Mouse (Mus musculus): Measurements from ENCODE around the gene Tbc1d8.

The Tbc1d8 gene

DNA sequence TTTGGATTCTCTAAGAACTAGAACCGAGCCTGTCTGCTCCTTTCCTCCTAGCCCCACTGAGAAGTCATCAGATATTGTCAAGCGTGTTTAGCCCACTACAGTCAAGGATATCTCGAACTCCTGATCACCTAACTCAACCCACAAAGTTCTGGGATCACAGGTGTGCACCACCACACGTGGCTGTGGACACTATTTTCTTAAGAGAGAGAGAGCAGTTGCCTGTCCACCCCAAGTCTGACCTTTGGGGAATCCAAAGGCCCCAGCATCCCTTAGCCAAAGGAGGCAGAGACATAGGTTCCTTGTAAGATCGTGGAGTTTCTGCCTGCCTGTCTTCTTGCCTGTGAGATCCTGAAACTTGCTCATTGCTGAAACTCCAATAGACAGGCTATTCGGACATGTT, 111.5 kb downstream of the Tbc1d8 start:
- no peak for DNase-seq (ENCODE audit: low read depth, low spot score)

DNA sequence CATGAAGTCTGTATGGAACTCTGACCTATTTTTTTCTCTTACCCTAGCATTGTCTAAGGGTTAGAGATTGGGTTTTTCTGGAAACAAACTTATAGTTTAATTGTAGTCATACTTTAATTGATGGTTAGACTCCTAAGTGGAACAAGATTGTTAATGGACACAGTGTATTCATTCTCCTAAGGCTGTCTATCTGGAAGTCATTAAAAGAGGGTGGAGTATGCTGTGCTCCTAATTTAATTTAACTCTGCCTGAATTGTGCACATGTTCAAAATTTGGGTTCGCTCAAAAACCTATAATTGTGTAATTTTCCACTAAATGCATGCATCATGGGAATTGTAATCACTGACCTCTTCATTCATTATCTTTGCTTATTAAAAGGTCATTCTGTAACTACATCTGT, 113.0 kb downstream of the Tbc1d8 start:
- DNase-seq (ENCODE audit: low read depth, low spot score), result no peak

DNA sequence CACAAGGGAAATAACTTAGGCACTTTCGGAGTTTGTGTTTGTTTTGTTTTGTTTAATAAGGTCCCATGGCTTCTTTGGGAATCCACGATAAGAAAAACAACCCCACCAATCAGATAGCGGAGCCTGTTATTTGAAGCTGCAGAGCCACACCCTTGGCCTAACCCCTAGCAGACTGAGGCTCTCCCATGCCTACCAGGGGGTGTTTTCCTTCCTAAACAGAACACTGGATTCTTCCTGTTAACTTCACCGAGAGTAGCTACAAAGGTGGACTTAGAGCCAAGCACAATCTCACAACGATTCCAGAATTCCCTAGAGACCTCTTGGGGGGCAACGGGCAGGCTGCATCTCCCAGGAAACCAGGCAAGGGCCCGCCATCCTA, 116.1 kb downstream of the Tbc1d8 start:
- DNase-seq (ENCODE audit: low read depth, low spot score), result no peak

DNA sequence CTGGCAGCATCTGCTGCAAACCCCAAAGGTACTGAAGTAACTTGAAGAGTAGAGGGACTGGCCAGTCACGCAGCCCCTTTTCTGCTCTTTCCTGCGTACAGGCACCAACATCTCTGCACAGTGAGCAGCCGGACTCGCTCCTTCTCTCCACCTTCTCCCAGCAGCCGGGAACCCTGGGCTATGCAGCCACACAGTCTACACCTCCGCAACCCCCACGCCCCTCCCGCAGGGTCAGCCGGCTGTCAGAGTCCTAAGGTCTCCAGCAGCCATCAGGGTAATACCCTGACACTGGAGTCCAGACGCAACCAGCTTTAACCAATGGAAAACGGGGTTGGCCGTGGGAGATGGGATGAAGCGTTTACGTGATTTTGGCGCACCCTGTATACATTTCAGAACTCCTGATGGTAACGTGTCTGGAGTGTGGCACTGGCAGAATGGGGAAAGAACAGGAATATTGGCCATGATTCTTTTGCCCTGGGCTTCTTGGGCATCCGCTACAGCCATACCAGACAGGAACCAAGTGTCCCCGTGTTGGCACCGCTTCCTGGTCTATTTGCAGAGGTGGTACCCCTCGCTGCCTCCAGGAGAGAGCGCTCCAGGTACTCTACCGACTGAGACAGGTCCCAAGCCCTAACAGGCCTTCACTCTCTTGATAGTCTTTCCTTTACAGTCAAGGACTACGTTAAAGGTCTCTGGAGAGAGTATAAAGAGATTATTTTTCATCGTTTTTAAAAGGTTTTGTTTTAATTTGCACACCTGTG, 116.6 kb downstream of the Tbc1d8 start:
- DNase-seq (ENCODE audit: low read depth, low spot score), result no peak

DNA sequence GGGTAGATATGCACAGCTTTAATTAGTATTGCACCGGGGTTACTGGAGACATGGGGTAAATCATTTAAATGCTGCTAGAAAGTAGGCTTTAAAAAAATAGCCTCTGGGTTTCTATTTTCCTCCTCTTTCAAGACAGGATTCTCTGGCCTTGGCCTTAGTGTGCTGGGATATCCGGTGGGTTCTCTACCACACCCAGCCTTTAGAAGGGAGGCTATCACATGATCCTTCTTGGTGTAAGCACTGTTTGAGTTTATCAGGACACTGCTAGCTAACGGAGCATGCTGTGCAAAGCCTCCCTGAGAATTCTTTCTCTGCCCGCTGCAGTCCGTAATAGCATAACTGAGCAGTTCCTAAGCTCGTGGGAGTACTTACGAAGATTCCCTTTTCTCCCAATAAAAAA, 129.1 kb downstream of the Tbc1d8 start:
- no peak for DNase-seq (ENCODE audit: low read depth, low spot score)

DNA sequence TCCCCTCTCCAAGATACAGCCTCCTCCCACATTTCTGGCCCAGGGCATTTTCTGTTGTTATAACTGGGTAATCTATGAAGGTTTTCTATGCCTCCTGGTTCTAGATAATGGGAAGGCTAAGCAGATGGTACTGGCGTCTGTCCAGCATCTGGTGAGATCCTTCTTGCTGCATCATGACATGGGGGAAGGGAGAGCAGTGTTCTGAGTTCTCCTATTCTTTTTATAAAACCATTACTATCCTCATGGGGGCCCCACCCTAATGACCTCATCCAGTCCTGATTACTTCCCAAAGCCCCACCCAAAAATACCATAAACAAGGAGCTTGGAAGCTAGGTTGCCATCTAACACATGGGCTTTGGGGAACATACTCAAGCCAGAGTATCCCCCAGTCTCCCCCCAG, 129.6 kb downstream of the Tbc1d8 start:
- no peak for DNase-seq (ENCODE audit: low read depth, low spot score)

DNA sequence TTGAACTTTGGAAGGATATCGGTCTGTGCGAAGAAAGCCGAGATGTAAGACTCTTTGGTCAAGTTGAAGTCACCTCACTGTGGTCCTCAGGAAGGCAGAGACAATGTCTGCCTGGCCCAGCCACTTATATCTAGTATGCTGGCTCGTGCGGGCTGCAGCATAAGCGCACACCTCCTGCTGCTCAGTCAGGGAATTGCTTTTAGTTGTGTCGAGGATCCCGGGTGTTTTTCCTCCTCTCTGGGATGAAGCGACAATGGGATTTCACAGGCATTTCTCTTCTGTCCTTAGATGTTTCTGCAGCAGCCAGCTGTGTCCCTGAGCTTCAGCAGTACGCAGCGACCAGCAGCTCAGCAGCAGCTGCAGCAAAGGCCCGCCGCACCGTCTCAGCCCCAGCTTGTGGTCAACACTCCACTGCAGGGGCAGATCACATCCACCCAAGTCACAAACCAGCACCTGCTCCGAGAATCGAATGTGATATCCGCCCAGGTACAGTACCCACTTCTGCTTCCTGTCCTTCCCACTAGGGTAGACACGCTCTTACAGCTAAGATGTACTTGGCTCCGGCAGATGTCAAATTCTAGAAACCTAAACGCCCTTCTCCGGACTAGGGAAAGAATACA, 133.5 kb downstream of the Tbc1d8 start:
- peak; percentile 12 for DNase-seq (ENCODE audit: low read depth, low spot score)

DNA sequence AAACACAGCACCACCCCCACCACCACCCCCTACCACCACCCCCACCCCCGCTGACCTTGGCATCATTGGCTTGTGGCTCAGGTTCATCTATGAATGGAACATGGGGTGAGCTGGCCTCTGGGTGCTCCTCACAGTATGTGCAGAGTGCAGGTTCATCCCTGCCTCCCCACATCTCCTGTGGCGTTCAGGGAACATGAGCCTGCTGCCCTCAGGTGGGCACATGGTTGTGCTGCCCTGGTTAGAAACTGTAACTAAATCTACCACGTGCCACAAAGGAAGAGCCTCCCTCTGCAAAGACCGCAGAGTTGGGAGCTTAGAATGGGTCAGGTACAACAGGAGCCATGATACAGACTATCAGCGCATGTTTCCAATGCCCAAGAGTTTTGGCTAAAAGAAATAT, 135.3 kb downstream of the Tbc1d8 start:
- DNase-seq (ENCODE audit: low read depth, low spot score), result no peak

DNA sequence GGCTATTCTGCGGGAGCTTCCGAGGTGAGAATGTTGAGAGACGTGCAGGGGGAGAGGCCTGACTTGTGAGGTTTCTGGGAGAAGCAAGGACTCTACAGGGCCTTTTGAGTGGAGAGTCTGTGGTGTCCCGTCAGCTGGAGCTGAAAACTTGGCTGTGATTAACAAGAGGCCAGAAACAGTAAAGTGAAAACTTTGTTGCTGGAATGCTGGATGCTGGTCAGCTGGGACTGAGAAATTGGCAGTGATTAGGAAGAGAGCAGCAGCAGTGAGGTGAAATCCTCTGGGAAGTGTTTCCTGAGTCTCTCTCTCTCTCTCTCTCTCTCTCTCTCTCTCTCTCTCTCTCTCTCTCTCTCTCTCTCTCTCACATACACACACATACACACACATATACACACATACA, 136.7 kb downstream of the Tbc1d8 start:
- DNase-seq (ENCODE audit: low read depth, low spot score), result no peak

DNA sequence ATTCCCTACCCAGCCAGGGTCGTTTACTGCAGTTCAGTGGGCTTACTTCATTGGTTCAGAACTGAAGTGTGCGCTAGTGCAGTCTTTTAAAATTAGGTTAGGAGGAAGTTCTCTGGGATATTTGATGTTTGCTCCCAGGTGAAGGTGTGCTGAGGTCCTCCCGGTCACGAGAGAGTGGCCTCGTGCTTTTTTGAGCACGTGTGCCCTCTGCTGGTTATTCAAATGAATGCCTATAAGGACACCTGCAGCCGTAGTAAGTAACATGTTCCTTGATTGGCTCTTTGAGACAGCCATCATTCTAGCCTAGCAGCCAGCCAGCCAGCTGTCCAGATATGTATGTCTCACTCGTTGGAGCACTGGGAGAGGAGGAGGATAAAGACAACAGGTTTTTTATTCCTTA, 137.9 kb downstream of the Tbc1d8 start:
- DNase-seq (ENCODE audit: low read depth, low spot score), result peak; percentile 61

DNA sequence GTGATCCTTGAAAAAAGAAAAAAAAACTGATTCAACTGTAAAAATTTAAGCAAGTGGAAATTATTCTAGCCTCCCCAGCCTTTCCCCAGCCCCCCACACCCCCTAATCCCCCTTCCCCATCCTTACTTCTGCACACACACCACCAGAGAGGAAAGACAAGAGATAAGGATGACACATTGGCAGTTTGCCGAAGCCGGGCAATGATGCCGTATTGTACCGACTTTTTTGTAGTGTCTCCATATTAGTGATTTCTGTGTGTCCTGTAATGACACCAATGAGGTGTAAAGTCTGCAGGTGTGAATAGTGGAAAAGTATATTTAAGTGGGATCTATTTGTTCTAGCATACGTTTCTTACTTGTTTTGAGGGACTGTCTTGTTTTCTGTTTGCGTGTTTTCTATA, 138.4 kb downstream of the Tbc1d8 start:
- no peak for DNase-seq (ENCODE audit: low read depth, low spot score)

DNA sequence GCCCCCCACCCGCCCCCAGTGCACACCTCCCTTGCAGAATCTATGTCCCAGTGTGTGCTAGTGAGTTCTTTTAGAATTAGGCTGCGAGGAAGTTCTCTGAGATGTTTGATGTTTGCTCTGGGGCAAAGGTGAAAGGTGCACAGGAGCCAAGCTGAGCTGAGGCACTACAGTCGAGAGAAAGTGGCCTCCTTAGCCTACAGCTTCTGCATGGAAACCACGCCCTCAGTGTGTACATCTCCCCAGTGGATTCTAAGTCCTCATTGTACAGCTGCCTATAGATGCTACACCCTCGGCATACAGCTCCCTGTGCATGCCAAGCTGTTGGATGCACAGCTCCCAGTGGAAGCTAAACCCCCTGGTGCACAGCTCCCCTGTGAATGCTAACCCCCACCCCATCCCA, 139.1 kb downstream of the Tbc1d8 start:
- DNase-seq (ENCODE audit: low read depth, low spot score), result no peak

DNA sequence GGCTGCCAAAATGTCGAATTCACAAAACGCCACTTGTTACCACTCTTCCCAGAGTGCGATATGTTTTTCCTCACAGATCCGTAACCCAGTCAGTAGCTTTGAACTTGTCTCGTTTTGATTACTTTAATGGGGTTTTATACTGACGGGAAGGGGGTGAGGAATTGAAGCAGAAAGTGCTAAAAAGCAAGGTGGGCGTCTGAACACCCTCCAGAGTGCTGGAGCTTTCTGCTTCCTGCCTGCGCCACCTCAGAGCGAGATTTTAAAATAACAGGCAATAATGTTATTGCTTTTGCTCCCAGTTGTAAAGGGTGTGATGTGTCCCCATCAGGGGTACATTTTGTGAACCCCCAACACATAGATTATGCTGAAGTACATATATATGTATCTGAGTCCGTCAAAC, 139.7 kb downstream of the Tbc1d8 start:
- no peak for DNase-seq (ENCODE audit: low read depth, low spot score)

DNA sequence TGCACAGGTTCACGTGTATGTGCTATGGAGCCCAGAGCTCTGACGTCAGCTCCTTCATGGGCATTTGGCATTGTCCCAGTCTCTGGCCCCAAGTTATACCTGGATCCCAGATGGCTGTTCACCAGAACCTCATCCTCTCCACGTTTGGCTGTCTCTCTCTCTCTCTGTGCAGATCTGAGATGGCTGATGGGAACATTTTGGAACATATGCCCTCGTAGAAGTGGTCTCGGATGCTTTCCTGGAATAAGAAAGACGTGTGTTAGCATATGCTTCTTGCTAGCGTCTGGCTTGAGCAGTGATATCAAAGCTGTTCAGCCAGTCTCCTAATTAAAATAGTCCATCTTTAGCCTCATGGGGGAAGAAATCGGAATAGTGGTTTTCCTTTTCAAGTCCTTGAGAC, 141.8 kb downstream of the Tbc1d8 start:
- no peak for DNase-seq (ENCODE audit: low read depth, low spot score)

DNA sequence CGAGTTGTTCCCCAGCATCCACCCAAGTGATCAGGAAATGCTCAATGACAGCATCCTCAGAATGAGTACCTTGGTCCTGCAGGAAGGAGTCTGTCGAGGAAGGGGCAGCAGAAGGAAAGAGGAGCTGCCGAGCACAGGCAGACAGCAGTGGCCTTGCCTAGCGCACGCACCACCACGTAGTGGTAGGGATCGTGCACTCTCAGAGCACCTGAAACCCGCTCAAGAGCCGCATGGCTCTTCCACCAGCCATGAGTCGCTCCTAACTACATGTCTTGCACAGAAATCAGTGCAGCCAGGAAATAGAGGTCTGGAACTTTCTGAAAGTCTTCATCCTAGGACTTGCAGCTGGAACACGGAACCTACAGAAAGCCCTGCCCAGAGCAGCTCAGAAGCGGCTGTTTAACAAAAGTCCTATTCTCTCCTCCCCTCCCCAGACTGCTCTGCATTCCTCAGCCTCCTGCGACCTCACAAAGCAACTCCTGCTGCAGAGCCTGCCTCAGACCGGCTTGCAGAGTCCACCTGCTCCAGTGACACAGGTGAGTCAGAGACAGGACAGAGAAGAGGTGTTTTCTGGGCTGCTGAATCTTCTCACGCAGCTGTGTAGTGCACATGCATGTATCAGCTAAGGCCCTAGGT, 142.9 kb downstream of the Tbc1d8 start:
- no peak for DNase-seq (ENCODE audit: low read depth, low spot score)

DNA sequence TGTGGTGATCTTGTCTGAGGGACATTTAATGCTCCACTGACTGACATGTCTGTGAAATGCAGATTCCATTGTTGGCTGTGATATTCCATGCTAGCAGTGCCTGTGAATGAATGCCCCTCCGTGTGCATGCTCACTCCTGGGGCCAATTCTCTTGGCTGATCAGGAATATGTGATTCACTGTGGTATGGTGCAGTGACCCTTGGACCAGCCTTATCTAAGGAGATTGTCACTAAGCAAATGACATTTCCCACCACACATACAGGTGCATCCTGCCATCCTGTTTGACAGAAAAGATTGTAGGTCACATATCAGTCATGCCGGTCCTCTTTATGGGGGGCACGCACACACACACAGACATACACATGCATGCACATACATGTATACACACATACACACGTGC, 146.1 kb downstream of the Tbc1d8 start:
- DNase-seq (ENCODE audit: low read depth, low spot score), result no peak

DNA sequence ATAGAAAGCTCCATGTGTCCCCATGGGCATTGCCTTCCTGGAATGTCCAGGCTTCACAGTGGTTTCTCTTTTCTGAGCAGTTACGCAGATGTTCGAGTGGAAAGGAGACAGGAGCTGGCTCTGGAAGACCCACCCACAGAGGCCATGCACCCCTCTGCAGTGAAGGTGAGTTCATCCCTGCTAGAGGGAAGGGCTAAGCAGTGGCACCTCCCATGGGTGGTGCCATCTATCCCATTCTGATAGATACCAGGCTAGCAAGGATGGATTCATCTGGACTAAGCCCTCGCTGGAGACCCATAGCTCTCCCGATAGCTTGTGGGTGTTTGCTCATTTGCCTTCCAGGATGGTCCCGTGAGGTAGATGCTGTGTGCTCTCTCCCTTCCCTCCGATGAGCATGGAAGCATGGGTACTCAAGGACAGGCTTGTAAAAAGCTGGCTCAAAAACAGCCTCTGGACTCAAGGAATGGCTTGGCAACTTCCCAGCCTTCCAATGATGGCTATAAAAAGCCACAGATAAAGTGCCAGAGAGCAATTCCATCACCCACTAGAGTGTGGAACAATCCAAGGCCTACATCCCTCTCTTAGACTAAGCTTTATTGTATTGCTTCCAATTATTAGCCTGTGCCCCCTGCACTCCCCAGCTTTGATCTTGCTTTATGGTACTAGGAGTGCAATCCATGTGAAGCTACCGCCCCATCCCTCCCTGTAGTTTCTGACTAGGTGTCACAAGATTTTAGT, 147.5 kb downstream of the Tbc1d8 start:
- DNase-seq (ENCODE audit: low read depth, low spot score), result no peak

DNA sequence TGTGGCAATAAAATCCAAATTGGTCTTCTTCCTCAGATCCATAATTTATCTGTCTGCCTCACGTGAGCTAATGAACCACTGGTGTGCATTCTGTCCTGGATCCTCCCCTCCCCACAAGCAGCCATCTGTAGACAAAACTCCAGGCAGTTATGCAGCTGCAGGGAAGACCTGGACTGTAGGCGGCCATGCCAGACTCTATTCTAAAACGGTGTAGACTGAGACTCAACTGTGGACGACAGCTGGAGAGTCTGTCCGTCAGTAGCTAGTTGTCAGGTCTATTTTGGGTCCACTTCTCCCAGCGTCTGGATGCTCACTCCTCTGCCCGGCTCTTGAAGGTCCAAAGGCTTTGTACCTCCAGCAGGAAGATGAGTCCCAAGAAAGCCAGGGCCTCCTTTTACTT, 151.0 kb downstream of the Tbc1d8 start:
- DNase-seq (ENCODE audit: low read depth, low spot score), result no peak

DNA sequence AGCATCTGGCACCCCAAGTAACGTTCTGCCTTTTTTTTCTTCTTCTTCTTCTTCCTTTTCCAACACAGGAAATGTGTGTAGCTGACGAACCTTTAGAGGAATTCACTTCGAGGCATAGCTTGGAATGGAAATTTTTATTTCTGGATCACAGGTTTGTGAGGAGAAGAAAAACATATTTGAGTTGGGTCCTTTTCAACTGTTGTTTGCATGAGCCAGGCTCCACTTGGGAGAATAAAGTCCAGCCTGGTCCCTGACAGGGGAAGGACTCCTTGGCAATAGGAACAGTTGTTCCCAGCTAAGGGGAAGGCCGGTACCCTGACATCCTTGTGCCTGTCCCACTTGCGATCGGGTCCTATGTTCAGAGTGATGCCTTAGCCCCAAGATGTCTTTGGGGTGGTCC, 153.3 kb downstream of the Tbc1d8 start:
- DNase-seq (ENCODE audit: low read depth, low spot score), result no peak

DNA sequence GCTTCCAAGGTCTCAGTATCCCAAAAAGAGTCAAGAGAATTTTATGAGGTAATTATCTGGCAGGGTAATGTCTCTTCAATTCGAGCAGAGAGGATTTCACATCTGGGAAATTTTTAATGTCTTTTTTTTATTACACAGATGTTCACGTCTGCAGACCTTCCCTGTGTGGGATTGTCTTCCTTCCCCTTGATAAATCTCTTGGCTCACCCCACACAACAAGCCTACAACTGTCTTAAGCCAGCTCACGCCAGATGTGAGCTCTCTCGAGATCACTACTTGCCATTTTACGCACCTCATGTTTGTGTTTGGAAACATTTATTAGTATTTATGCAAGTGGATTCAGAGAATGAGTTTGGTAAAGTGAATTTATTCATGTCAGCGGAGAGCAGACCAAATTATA, 156.6 kb downstream of the Tbc1d8 start:
- DNase-seq (ENCODE audit: low read depth, low spot score), result no peak
